In the genomic region with DNA sequence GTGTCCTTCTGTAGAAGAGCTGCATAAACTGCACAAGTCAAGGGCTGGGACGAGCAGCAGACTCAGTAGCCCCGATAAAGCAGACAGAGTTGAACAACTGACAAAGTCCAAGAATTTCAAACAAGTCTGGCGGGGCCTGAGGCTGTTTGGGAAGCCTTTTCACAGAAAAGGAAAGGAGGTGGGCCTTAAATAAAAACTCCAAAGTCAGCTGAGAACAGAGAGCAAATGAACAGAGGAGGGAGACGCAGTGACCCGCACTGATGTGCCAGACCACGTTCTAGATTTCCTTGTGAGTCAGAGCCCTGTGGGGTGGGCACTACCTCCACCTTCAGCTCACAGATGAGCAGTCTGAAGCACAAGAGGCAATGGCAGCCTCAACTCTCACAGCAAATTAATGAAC, we compare ENCODE assay signal across 31 mouse cellular contexts. TPM values are rescaled to one million over a fixed set of nuclear protein-coding genes. Genes with fewer than 3 reads are reported as not detected.
DNase-seq lines count a peak whose midpoint lies in the region; ATAC-seq and TF ChIP-seq lines count a peak whose summit lies in the region.
"Had no signal": no experiment of that assay in that cellular context is flagged by ENCODE, and none has a peak within 500 bp of the region (broad histone marks: within the 10 kb centered on the region; RNA-seq: fewer than 3 reads in every experiment).

No protein-coding gene starts in this region.

- no peaks in the 10 kb centered on the region for H3K36me3 ChIP-seq in intestine, embryonic 16.5 days (ENCODE audit: control insufficient read depth, insufficient read depth, low read length)
- H3K36me3 ChIP-seq in intestine, embryonic 15.5 days: no peaks in the 10 kb centered on the region
- H3K36me3 ChIP-seq in stomach, postnatal 0 days (ENCODE audit: control insufficient read depth, insufficient read depth, low read length): no peaks in the 10 kb centered on the region
- no peaks in the 10 kb centered on the region for H3K36me3 ChIP-seq in thymus, adult 2 months (ENCODE audit: control insufficient read depth, insufficient read depth, low read length)
- H3K36me3 ChIP-seq: embryonic facial prominence, embryonic 10.5 days; embryonic facial prominence, embryonic 13.5 days; heart, embryonic 12.5 days; heart, embryonic 15.5 days; hindbrain, embryonic 10.5 days; hindbrain, embryonic 13.5 days had no signal

- 58% methylated on average over 6 of the region's 6 CpGs for WGBS in intestine, embryonic 16.5 days
- 52% methylated on average over 6 of the region's 6 CpGs for WGBS in intestine, embryonic 15.5 days
- 27% methylated on average over 6 of the region's 6 CpGs for WGBS in stomach, postnatal 0 days
- 69% methylated on average over 6 of the region's 6 CpGs for WGBS in thymus, adult 2 months

- no peak for ATAC-seq in intestine, embryonic 16.5 days
- ATAC-seq in intestine, embryonic 15.5 days: no peak
- no peak; the same call in 1 of the 2 replicates for ATAC-seq in stomach, postnatal 0 days (ENCODE audit: low FRiP score, low TSS enrichment)
- ATAC-seq: activated CD4-positive, CD25-positive, alpha-beta regulatory T cell, adult 4 months; CD4-positive, CD25-positive, alpha-beta regulatory T cell, adult 4 months; forebrain, embryonic 13.5 days; forebrain, postnatal 0 days; hindbrain, embryonic 16.5 days; intestine, postnatal 0 days had no signal

- H3K9me3 ChIP-seq in intestine, embryonic 16.5 days (ENCODE audit: control insufficient read depth, low read length): no peaks in the 10 kb centered on the region
- H3K9me3 ChIP-seq in intestine, embryonic 15.5 days: no peaks in the 10 kb centered on the region
- no peaks in the 10 kb centered on the region for H3K9me3 ChIP-seq in stomach, postnatal 0 days (ENCODE audit: control insufficient read depth, low read length)
- H3K9me3 ChIP-seq: embryonic facial prominence, embryonic 10.5 days; embryonic facial prominence, embryonic 13.5 days; forebrain, embryonic 13.5 days; heart, embryonic 12.5 days; heart, embryonic 15.5 days; hindbrain, embryonic 10.5 days; hindbrain, embryonic 13.5 days had no signal

- H3K4me1 ChIP-seq in intestine, embryonic 16.5 days (ENCODE audit: control insufficient read depth, insufficient read depth, low read length): no peaks in the 10 kb centered on the region
- H3K4me1 ChIP-seq in intestine, embryonic 15.5 days (replicated peaks): peaks cover 5% of the 10 kb centered on the region; the same call in 1 of the 2 replicates
- H3K4me1 ChIP-seq in stomach, postnatal 0 days (replicated peaks; ENCODE audit: control insufficient read depth, insufficient read depth): no peaks in the 10 kb centered on the region
- H3K4me1 ChIP-seq in thymus, adult 2 months (replicated peaks; ENCODE audit: control insufficient read depth, insufficient read depth, low read length): peaks cover 10% of the 10 kb centered on the region

- TF ChIP-seq POLR2A in thymus, adult 2 months (IDR thresholded peaks at IDR 0.05; ENCODE audit: control insufficient read depth, extremely low read depth, insufficient read depth, low read length, poor library complexity): no peak

- H3K27me3 ChIP-seq in intestine, embryonic 16.5 days (replicated peaks; ENCODE audit: control insufficient read depth, insufficient read depth, low read length): no peaks in the 10 kb centered on the region
- H3K27me3 ChIP-seq in intestine, embryonic 15.5 days (replicated peaks): no peaks in the 10 kb centered on the region
- H3K27me3 ChIP-seq in stomach, postnatal 0 days (ENCODE audit: control insufficient read depth, insufficient read depth, low read length): no peaks in the 10 kb centered on the region
- H3K27me3 ChIP-seq in thymus, adult 2 months (ENCODE audit: control insufficient read depth, insufficient read depth, low read length): no peaks in the 10 kb centered on the region
- H3K27me3 ChIP-seq: embryonic facial prominence, embryonic 13.5 days; forebrain, embryonic 13.5 days; heart, embryonic 12.5 days; heart, embryonic 15.5 days had no signal

- 0 out of 2 replicates have a peak overlapping the region, but pooled peaks have one; percentile 32 for H3K9ac ChIP-seq in intestine, embryonic 16.5 days (ENCODE audit: low read depth, low read length)
- no peak overlapping the region for H3K9ac ChIP-seq in intestine, embryonic 15.5 days
- H3K9ac ChIP-seq in stomach, postnatal 0 days (ENCODE audit: low read length): no peak overlapping the region
- H3K9ac ChIP-seq: embryonic facial prominence, embryonic 13.5 days; forebrain, embryonic 13.5 days; forebrain, postnatal 0 days; heart, embryonic 12.5 days; heart, embryonic 15.5 days; hindbrain, embryonic 13.5 days had no signal

- no peak for TF ChIP-seq CTCF in stomach, postnatal 0 days (IDR thresholded peaks at IDR 0.05; ENCODE audit: low read depth)
- no peak for TF ChIP-seq CTCF in thymus, adult 2 months (IDR thresholded peaks at IDR 0.05; ENCODE audit: borderline replicate concordance, control insufficient read depth, extremely low read depth, insufficient read depth, low read length, poor library complexity)

- H3K4me3 ChIP-seq in intestine, embryonic 16.5 days (ENCODE audit: low read length): no peak overlapping the region
- no peak overlapping the region for H3K4me3 ChIP-seq in intestine, embryonic 15.5 days (replicated peaks)
- H3K4me3 ChIP-seq in stomach, postnatal 0 days (ENCODE audit: low read depth, low read length): no peak overlapping the region
- H3K4me3 ChIP-seq in thymus, adult 2 months (ENCODE audit: control insufficient read depth, insufficient read depth, low read length): no peak overlapping the region
- H3K4me3 ChIP-seq: embryonic facial prominence, embryonic 10.5 days; embryonic facial prominence, embryonic 13.5 days; erythroblast, embryonic 14.5 days; forebrain, embryonic 13.5 days; heart, embryonic 12.5 days; heart, embryonic 15.5 days; hindbrain, embryonic 10.5 days; hindbrain, embryonic 13.5 days had no signal

- no peak overlapping the region for H3K27ac ChIP-seq in intestine, embryonic 16.5 days (ENCODE audit: low read length)
- H3K27ac ChIP-seq in intestine, embryonic 15.5 days: no peak overlapping the region
- H3K27ac ChIP-seq in stomach, postnatal 0 days (replicated peaks): peak overlapping the region; percentile 56; the same call in 1 of the 2 replicates
- no peak overlapping the region for H3K27ac ChIP-seq in thymus, adult 2 months (ENCODE audit: control insufficient read depth, insufficient read depth, low read length)
- H3K27ac ChIP-seq: embryonic facial prominence, embryonic 10.5 days; embryonic facial prominence, embryonic 13.5 days; forebrain, embryonic 13.5 days; heart, embryonic 15.5 days; hindbrain, embryonic 10.5 days; hindbrain, embryonic 13.5 days had no signal

- TF ChIP-seq EP300 in stomach, postnatal 0 days (optimal IDR thresholded peaks at IDR 0.05): no peak

- peak; percentile 3 for DNase-seq in adrenal gland, postnatal 14 days
- no peak for DNase-seq in adrenal gland, postnatal 36 days
- peak; percentile 50 for DNase-seq in NIH3T3 (ENCODE audit: low read depth)
- peak; percentile 37 for DNase-seq in stomach, postnatal 0 days (ENCODE audit: low spot score)
- DNase-seq in thymus, adult 2 months: no peak
- no peak for DNase-seq in left cerebral cortex, adult 18-20 months (ENCODE audit: low spot score in 2 of 2)
- DNase-seq: adrenal gland, adult 8-10 months; cerebellum, adult 11 months; cerebellum, adult 2 months; cerebellum, postnatal 10 days; cerebellum, postnatal 36 days; embryo, embryonic 11 days; forebrain, postnatal 0 days; gastrocnemius, postnatal 10 days; gastrocnemius, postnatal 36 days; heart, postnatal 10 days; heart, postnatal 36 days had no signal

- H3K4me2 ChIP-seq in intestine, embryonic 16.5 days (ENCODE audit: low read depth, low read length): no peak overlapping the region
- no peak overlapping the region for H3K4me2 ChIP-seq in intestine, embryonic 15.5 days (replicated peaks)
- H3K4me2 ChIP-seq in stomach, postnatal 0 days (replicated peaks; ENCODE audit: low read depth): no peak overlapping the region
- H3K4me2 ChIP-seq: embryonic facial prominence, embryonic 13.5 days; forebrain, embryonic 13.5 days; heart, embryonic 12.5 days; heart, embryonic 15.5 days; hindbrain, embryonic 13.5 days had no signal

RNA-seq across cellular contexts. Expression of a gene that starts 7.1 kb away (rescaled TPM):
- total RNA-seq in adrenal gland, postnatal 14 days (2021): 1.3 and 1.7 TPM in 2 replicates
- total RNA-seq in adrenal gland, postnatal 36 days (2021): 1 to 10 TPM in 1 of 2 experiments, under 1 TPM in 1; 0.82 to 1.3 TPM
- polyA plus RNA-seq in intestine, embryonic 16.5 days (2015; fragmentation: Nextera tagmentation; extraction: Ambion mirVana): 11.3 TPM in 2 replicates
- polyA plus RNA-seq in intestine, embryonic 15.5 days (2015; fragmentation: Nextera tagmentation; extraction: Ambion mirVana): 11.4 and 13.5 TPM in 2 replicates
- polyA plus RNA-seq in stomach, postnatal 0 days (2015; fragmentation: Nextera tagmentation; extraction: Ambion mirVana): 8.0 and 8.2 TPM in 2 replicates
- 12.3 and 18.3 TPM in 2 replicates for polyA plus RNA-seq in thymus, adult 2 months (2012; rRNA removed)
- total RNA-seq in left cerebral cortex, adult 18-20 months (2021): not detected
- total RNA-seq: gastrocnemius, postnatal 36 days; heart, postnatal 36 days had no signal

RNA-seq across cellular contexts. Expression of a gene that starts 11.6 kb away (rescaled TPM):
- 1.8 and 3.6 TPM in 2 replicates for total RNA-seq in adrenal gland, postnatal 14 days (2021)
- 1 to 10 TPM in 1 of 2 experiments, under 1 TPM in 1; 0.95 to 1.6 TPM for total RNA-seq in adrenal gland, postnatal 36 days (2021)
- 3.6 and 4.4 TPM in 2 replicates for polyA plus RNA-seq in intestine, embryonic 16.5 days (2015; fragmentation: Nextera tagmentation; extraction: Ambion mirVana)
- 3.0 and 3.1 TPM in 2 replicates for polyA plus RNA-seq in intestine, embryonic 15.5 days (2015; fragmentation: Nextera tagmentation; extraction: Ambion mirVana)
- 1.9 and 2.7 TPM in 2 replicates for polyA plus RNA-seq in stomach, postnatal 0 days (2015; fragmentation: Nextera tagmentation; extraction: Ambion mirVana)
- 15.5 and 20.0 TPM in 2 replicates for polyA plus RNA-seq in thymus, adult 2 months (2012; rRNA removed)
- total RNA-seq in left cerebral cortex, adult 18-20 months (2021): under 1 TPM; 0.65 to 0.68 TPM

RNA-seq across cellular contexts. Expression of a gene that starts 14.9 kb away (rescaled TPM):
- total RNA-seq in adrenal gland, postnatal 14 days (2021): 83.0 and 109 TPM in 2 replicates
- 100 to 1,000 TPM in 1 of 2 experiments, 10 to 100 TPM in 1; 83.6 to 109 TPM for total RNA-seq in adrenal gland, postnatal 36 days (2021)
- 405 and 416 TPM in 2 replicates for polyA plus RNA-seq in intestine, embryonic 16.5 days (2015; fragmentation: Nextera tagmentation; extraction: Ambion mirVana)
- 385 and 387 TPM in 2 replicates for polyA plus RNA-seq in intestine, embryonic 15.5 days (2015; fragmentation: Nextera tagmentation; extraction: Ambion mirVana)
- 344 and 360 TPM in 2 replicates for polyA plus RNA-seq in stomach, postnatal 0 days (2015; fragmentation: Nextera tagmentation; extraction: Ambion mirVana)
- 316 and 321 TPM in 2 replicates for polyA plus RNA-seq in thymus, adult 2 months (2012; rRNA removed)
- 10 to 100 TPM in 1 of 2 experiments, 1 to 10 TPM in 1; 9.1 to 10.2 TPM for total RNA-seq in left cerebral cortex, adult 18-20 months (2021)

RNA-seq across cellular contexts. Expression of a gene that starts 18.5 kb away (rescaled TPM):
- total RNA-seq in adrenal gland, postnatal 14 days (2021): 0.85 and 1.2 TPM in 2 replicates
- under 1 TPM; 0.53 to 0.59 TPM for total RNA-seq in adrenal gland, postnatal 36 days (2021)
- polyA plus RNA-seq in intestine, embryonic 16.5 days (2015; fragmentation: Nextera tagmentation; extraction: Ambion mirVana): 0.18 and 0.27 TPM in 2 replicates
- 0.21 and 0.35 TPM in 2 replicates for polyA plus RNA-seq in intestine, embryonic 15.5 days (2015; fragmentation: Nextera tagmentation; extraction: Ambion mirVana)
- polyA plus RNA-seq in stomach, postnatal 0 days (2015; fragmentation: Nextera tagmentation; extraction: Ambion mirVana): 0.28 and 0.36 TPM in 2 replicates
- 1.1 and 1.5 TPM in 2 replicates for polyA plus RNA-seq in thymus, adult 2 months (2012; rRNA removed)
- under 1 TPM; 0.61 to 0.77 TPM for total RNA-seq in left cerebral cortex, adult 18-20 months (2021)

RNA-seq across cellular contexts. Expression of a gene that starts 23.9 kb away (rescaled TPM):
- total RNA-seq in adrenal gland, postnatal 14 days (2021): 24.2 and 30.6 TPM in 2 replicates
- 10 to 100 TPM; 16.1 to 18.2 TPM for total RNA-seq in adrenal gland, postnatal 36 days (2021)
- polyA plus RNA-seq in intestine, embryonic 16.5 days (2015; fragmentation: Nextera tagmentation; extraction: Ambion mirVana): 146 and 170 TPM in 2 replicates
- polyA plus RNA-seq in intestine, embryonic 15.5 days (2015; fragmentation: Nextera tagmentation; extraction: Ambion mirVana): 185 and 190 TPM in 2 replicates
- polyA plus RNA-seq in stomach, postnatal 0 days (2015; fragmentation: Nextera tagmentation; extraction: Ambion mirVana): 84.8 and 86.8 TPM in 2 replicates
- 54.0 and 55.3 TPM in 2 replicates for polyA plus RNA-seq in thymus, adult 2 months (2012; rRNA removed)
- 10 to 100 TPM in 1 of 2 experiments, 1 to 10 TPM in 1; 9.9 to 11.6 TPM for total RNA-seq in left cerebral cortex, adult 18-20 months (2021)

Comparison
In these comparisons a context has a peak if more than half of its experiments do, and no peak if none do; other contexts are left out.
1. DNase-seq: peak in adrenal gland, postnatal 14 days (single experiment), NIH3T3 (single experiment) and stomach, postnatal 0 days (single experiment); none in adrenal gland, postnatal 36 days (0 of 2), thymus, adult 2 months (single experiment) and left cerebral cortex, adult 18-20 months (0 of 2).